Mouse (Mus musculus): ENCODE results near the gene Chn2. TPM values are rescaled to one million over a fixed set of nuclear protein-coding genes. Genes with fewer than 3 reads are reported as not detected.

The Chn2 gene
- polyA plus RNA-seq, 1 experiment from 2014 or later, result 6.2 TPM

GRCm38 (mm10) chr6:54119885-54120666 is 80.7 kb downstream of the Chn2 start:
- 19% methylated on average over 13 of the region's 13 CpGs for WGBS (ENCODE audit: insufficient replicate concordance)

GRCm38 (mm10) chr6:54120889-54121288 is 81.5 kb downstream of the Chn2 start:
- Histone ChIP-seq H3K4me1 (ENCODE audit: control insufficient read depth, insufficient read depth, low read length) (peaks cover 6% of the 10 kb centered on the region; the same call in 1 of the 2 replicates), H3K4me3 (ENCODE audit: low read depth, low read length) (no peak overlapping the region), H3K27ac (ENCODE audit: low read depth, low read length) (no peak overlapping the region), H3K27me3 (ENCODE audit: control insufficient read depth, insufficient read depth, low read length) (no peaks in the 10 kb centered on the region), H3K4me2 (no peak overlapping the region), H3K36me3 (ENCODE audit: control insufficient read depth, insufficient read depth, low read length) (no peaks in the 10 kb centered on the region), H3K9ac (ENCODE audit: low read depth, low read length) (no peak overlapping the region), H3K9me3 (replicated peaks; ENCODE audit: control insufficient read depth, low read length) (no peaks in the 10 kb centered on the region)
- no peak for ATAC-seq (replicated peaks; ENCODE audit: insufficient number of reproducible peaks, low FRiP score, low TSS enrichment)
- WGBS (ENCODE audit: insufficient replicate concordance), result 84% methylated on average over 5 of the region's 5 CpGs

More at GRCm38 (mm10) chr6:54119885-54120666, 80.7 kb downstream of the Chn2 start:
- H3K36me3 ChIP-seq (ENCODE audit: control insufficient read depth, insufficient read depth, low read length), result no peaks in the 10 kb centered on the region
- ATAC-seq (replicated peaks; ENCODE audit: insufficient number of reproducible peaks, low FRiP score, low TSS enrichment), result no peak
- H3K27ac ChIP-seq (ENCODE audit: low read depth, low read length), result no peak overlapping the region
- H3K4me1 ChIP-seq (ENCODE audit: control insufficient read depth, insufficient read depth, low read length), result peaks cover 6% of the 10 kb centered on the region; the same call in 1 of the 2 replicates
- H3K27me3 ChIP-seq (ENCODE audit: control insufficient read depth, insufficient read depth, low read length), result no peaks in the 10 kb centered on the region
- H3K4me2 ChIP-seq, result no peak overlapping the region
- H3K4me3 ChIP-seq (ENCODE audit: low read depth, low read length), result no peak overlapping the region
- no peaks in the 10 kb centered on the region for H3K9me3 ChIP-seq (replicated peaks; ENCODE audit: control insufficient read depth, low read length)
- H3K9ac ChIP-seq (ENCODE audit: low read depth, low read length), result no peak overlapping the region

- H3K9ac ChIP-seq (ENCODE audit: low read depth, low read length), result no peak overlapping the region
- H3K27ac ChIP-seq (ENCODE audit: low read depth, low read length), result no peak overlapping the region
- no peaks in the 10 kb centered on the region for H3K36me3 ChIP-seq (ENCODE audit: control insufficient read depth, insufficient read depth, low read length)
- H3K9me3 ChIP-seq (replicated peaks; ENCODE audit: control insufficient read depth, low read length), result no peaks in the 10 kb centered on the region
- H3K27me3 ChIP-seq (ENCODE audit: control insufficient read depth, insufficient read depth, low read length), result no peaks in the 10 kb centered on the region
- 42% methylated on average over 3 of the region's 3 CpGs for WGBS (ENCODE audit: insufficient replicate concordance)
- no peak for ATAC-seq (replicated peaks; ENCODE audit: insufficient number of reproducible peaks, low FRiP score, low TSS enrichment)
- peaks cover 6% of the 10 kb centered on the region; the same call in 1 of the 2 replicates for H3K4me1 ChIP-seq (ENCODE audit: control insufficient read depth, insufficient read depth, low read length)
- H3K4me3 ChIP-seq (ENCODE audit: low read depth, low read length), result no peak overlapping the region
- H3K4me2 ChIP-seq, result no peak overlapping the region
Observed at GRCm38 (mm10) chr6:54124519-54124918, 85.2 kb downstream of the Chn2 start.

GRCm38 (mm10) chr6:54125536-54125935 is 86.2 kb downstream of the Chn2 start:
- H3K27ac ChIP-seq (ENCODE audit: low read depth, low read length), result no peak overlapping the region
- no peaks in the 10 kb centered on the region for H3K27me3 ChIP-seq (ENCODE audit: control insufficient read depth, insufficient read depth, low read length)
- H3K4me3 ChIP-seq (ENCODE audit: low read depth, low read length), result no peak overlapping the region
- H3K36me3 ChIP-seq (ENCODE audit: control insufficient read depth, insufficient read depth, low read length), result no peaks in the 10 kb centered on the region
- H3K9ac ChIP-seq (ENCODE audit: low read depth, low read length), result no peak overlapping the region
- no peaks in the 10 kb centered on the region for H3K9me3 ChIP-seq (replicated peaks; ENCODE audit: control insufficient read depth, low read length)
- no peak overlapping the region for H3K4me2 ChIP-seq
- H3K4me1 ChIP-seq (ENCODE audit: control insufficient read depth, insufficient read depth, low read length), result peaks cover 2% of the 10 kb centered on the region; the same call in 1 of the 2 replicates
- no peak for ATAC-seq (replicated peaks; ENCODE audit: insufficient number of reproducible peaks, low FRiP score, low TSS enrichment)
- WGBS (ENCODE audit: insufficient replicate concordance), result 62% methylated on average over 5 of the region's 5 CpGs

- WGBS (ENCODE audit: insufficient replicate concordance), result 79% methylated on average over 9 of the region's 9 CpGs
- no peak overlapping the region for H3K9ac ChIP-seq (ENCODE audit: low read depth, low read length)
- H3K9me3 ChIP-seq (replicated peaks; ENCODE audit: control insufficient read depth, low read length), result no peaks in the 10 kb centered on the region
- no peak overlapping the region for H3K4me2 ChIP-seq
- no peak overlapping the region for H3K27ac ChIP-seq (ENCODE audit: low read depth, low read length)
- no peaks in the 10 kb centered on the region for H3K36me3 ChIP-seq (ENCODE audit: control insufficient read depth, insufficient read depth, low read length)
- H3K4me1 ChIP-seq (ENCODE audit: control insufficient read depth, insufficient read depth, low read length), result 0 out of 2 replicates have a peak, but pooled peaks cover 3% of the 10 kb centered on the region
- no peak for ATAC-seq (replicated peaks; ENCODE audit: insufficient number of reproducible peaks, low FRiP score, low TSS enrichment)
- no peak overlapping the region for H3K4me3 ChIP-seq (ENCODE audit: low read depth, low read length)
- no peaks in the 10 kb centered on the region for H3K27me3 ChIP-seq (ENCODE audit: control insufficient read depth, insufficient read depth, low read length)
Observed at GRCm38 (mm10) chr6:54126225-54126992, 87.1 kb downstream of the Chn2 start.

- H3K4me1 ChIP-seq (ENCODE audit: control insufficient read depth, insufficient read depth, low read length), result 0 out of 2 replicates have a peak, but pooled peaks cover 3% of the 10 kb centered on the region
- 81% methylated on average over 11 of the region's 11 CpGs for WGBS (ENCODE audit: insufficient replicate concordance)
Observed at GRCm38 (mm10) chr6:54126993-54127697, 87.8 kb downstream of the Chn2 start.

GRCm38 (mm10) chr6:54128702-54129101 is 89.3 kb downstream of the Chn2 start:
- H3K9me3 ChIP-seq (replicated peaks; ENCODE audit: control insufficient read depth, low read length), result no peaks in the 10 kb centered on the region
- 74% methylated on average over 1 of the region's 1 CpGs for WGBS (ENCODE audit: insufficient replicate concordance)

More at GRCm38 (mm10) chr6:54126993-54127697, 87.8 kb downstream of the Chn2 start:
- ATAC-seq (replicated peaks; ENCODE audit: insufficient number of reproducible peaks, low FRiP score, low TSS enrichment), result no peak
- Histone ChIP-seq H3K9me3 (replicated peaks; ENCODE audit: control insufficient read depth, low read length) (no peaks in the 10 kb centered on the region), H3K36me3 (ENCODE audit: control insufficient read depth, insufficient read depth, low read length) (no peaks in the 10 kb centered on the region), H3K27ac (ENCODE audit: low read depth, low read length) (no peak overlapping the region), H3K27me3 (ENCODE audit: control insufficient read depth, insufficient read depth, low read length) (no peaks in the 10 kb centered on the region), H3K4me2 (no peak overlapping the region), H3K9ac (ENCODE audit: low read depth, low read length) (no peak overlapping the region), H3K4me3 (ENCODE audit: low read depth, low read length) (no peak overlapping the region)

GRCm38 (mm10) chr6:54129570-54129969 is 90.2 kb downstream of the Chn2 start:
- no peak overlapping the region for H3K27ac ChIP-seq (ENCODE audit: low read depth, low read length)
- no peaks in the 10 kb centered on the region for H3K9me3 ChIP-seq (replicated peaks; ENCODE audit: control insufficient read depth, low read length)
- 0 out of 2 replicates have a peak, but pooled peaks cover 3% of the 10 kb centered on the region for H3K4me1 ChIP-seq (ENCODE audit: control insufficient read depth, insufficient read depth, low read length)
- no peak overlapping the region for H3K4me3 ChIP-seq (ENCODE audit: low read depth, low read length)
- H3K9ac ChIP-seq (ENCODE audit: low read depth, low read length), result no peak overlapping the region
- H3K4me2 ChIP-seq, result no peak overlapping the region
- H3K27me3 ChIP-seq (ENCODE audit: control insufficient read depth, insufficient read depth, low read length), result no peaks in the 10 kb centered on the region
- ATAC-seq (replicated peaks; ENCODE audit: insufficient number of reproducible peaks, low FRiP score, low TSS enrichment), result no peak
- no peaks in the 10 kb centered on the region for H3K36me3 ChIP-seq (ENCODE audit: control insufficient read depth, insufficient read depth, low read length)
- WGBS (ENCODE audit: insufficient replicate concordance), result 68% methylated on average over 2 of the region's 2 CpGs

More at GRCm38 (mm10) chr6:54128702-54129101, 89.3 kb downstream of the Chn2 start:
- Histone ChIP-seq H3K27me3 (ENCODE audit: control insufficient read depth, insufficient read depth, low read length) (no peaks in the 10 kb centered on the region), H3K4me2 (no peak overlapping the region), H3K4me3 (ENCODE audit: low read depth, low read length) (no peak overlapping the region), H3K9ac (ENCODE audit: low read depth, low read length) (no peak overlapping the region), H3K36me3 (ENCODE audit: control insufficient read depth, insufficient read depth, low read length) (no peaks in the 10 kb centered on the region), H3K4me1 (ENCODE audit: control insufficient read depth, insufficient read depth, low read length) (0 out of 2 replicates have a peak, but pooled peaks cover 3% of the 10 kb centered on the region), H3K27ac (ENCODE audit: low read depth, low read length) (no peak overlapping the region)
- no peak for ATAC-seq (replicated peaks; ENCODE audit: insufficient number of reproducible peaks, low FRiP score, low TSS enrichment)

Measured in heart, embryonic 11.5 days (tissue).